Mouse (Mus musculus) small intestine, adult 2 months (tissue): ENCODE data around the gene Fhod1.

Experiments
- CTCF ChIP-seq: fragments of 200-500 bp; IDR thresholded peaks from 2 replicates; pipeline ENCODE4 v1.5.1; 2012; ENCODE audit warnings: low read depth, mild to moderate bottlenecking, control low read depth, inconsistent platforms, low read length, moderate library complexity, mixed read lengths; ENCODE audit not compliant: insufficient replicate concordance, insufficient read length; ENCODE audit errors: extremely low read depth
- POLR2A ChIP-seq: fragments of 200-500 bp; IDR thresholded peaks from 2 replicates; pipeline ENCODE4 v1.6.1; 2012; ENCODE audit warnings: low read depth, mild to moderate bottlenecking, control low read depth, inconsistent platforms, low read length, moderate library complexity

- no peak for TF ChIP-seq POLR2A
- TF ChIP-seq CTCF, result no peak
Measured at GRCm38 (mm10) chr8:105303874-105304273, 43.9 kb downstream of the Fhod1 start.
